Mouse (Mus musculus): ENCODE data around the gene Drp2.
A peak's percentile ranks its signal among the peaks of the same experiment; 100 is the strongest.

Drp2 gene

GRCm38 (mm10) chrX:134403863-134404583 is at the start of gene Drp2:
Gene Drp2 (plus strand): TSS chrX:134404551.
- DNase-seq = no peak

GRCm38 (mm10) chrX:134359336-134359735 is 45.0 kb upstream of the Drp2 start:
- no peak for DNase-seq

- DNase-seq = no peak
Observed at GRCm38 (mm10) chrX:134362156-134362555, 42.2 kb upstream of the Drp2 start.

GRCm38 (mm10) chrX:134365421-134365820 is 38.9 kb upstream of the Drp2 start:
- no peak for DNase-seq

- no peak for DNase-seq
Observed at GRCm38 (mm10) chrX:134366547-134366946, 37.8 kb upstream of the Drp2 start.

- peak; percentile 2 for DNase-seq
Observed at GRCm38 (mm10) chrX:134371279-134371678, 33.1 kb upstream of the Drp2 start.

GRCm38 (mm10) chrX:134374190-134374589 is 30.2 kb upstream of the Drp2 start:
- DNase-seq = no peak

GRCm38 (mm10) chrX:134384896-134385295 is 19.5 kb upstream of the Drp2 start:
- no peak for DNase-seq

GRCm38 (mm10) chrX:134398972-134399371 is 5.4 kb upstream of the Drp2 start:
- DNase-seq = no peak

GRCm38 (mm10) chrX:134404584-134404955 is 219 bp downstream of the Drp2 start:
- DNase-seq = no peak

- DNase-seq = no peak
Observed at GRCm38 (mm10) chrX:134409354-134409900, 5.1 kb downstream of the Drp2 start.

GRCm38 (mm10) chrX:134412096-134412495 is 7.7 kb downstream of the Drp2 start:
- DNase-seq = no peak

- no peak for DNase-seq
Observed at GRCm38 (mm10) chrX:134420097-134420496, 15.7 kb downstream of the Drp2 start.

- no peak for DNase-seq
Observed at GRCm38 (mm10) chrX:134424263-134424662, 19.9 kb downstream of the Drp2 start.

- DNase-seq = no peak
Observed at GRCm38 (mm10) chrX:134425798-134426197, 21.4 kb downstream of the Drp2 start.

- DNase-seq = no peak
Observed at GRCm38 (mm10) chrX:134426819-134427218, 22.5 kb downstream of the Drp2 start.

GRCm38 (mm10) chrX:134427307-134427706 is 23.0 kb downstream of the Drp2 start:
- no peak for DNase-seq

- DNase-seq = no peak
Observed at GRCm38 (mm10) chrX:134474988-134475710, 70.8 kb downstream of the Drp2 start.

GRCm38 (mm10) chrX:134476290-134476689 is 71.9 kb downstream of the Drp2 start, which contains the start of gene Taf7l:
Gene Taf7l (minus strand): TSS chrX:134476490.
- DNase-seq = no peak

- no peak for DNase-seq
Observed at GRCm38 (mm10) chrX:134481720-134482119, 77.4 kb downstream of the Drp2 start.

- no peak for DNase-seq
Observed at GRCm38 (mm10) chrX:134500651-134501050, 96.3 kb downstream of the Drp2 start.
